Mouse (Mus musculus) liver, postnatal 0 days (tissue): ENCODE results near the gene Aldh1l1.

Source experiments
- CTCF ChIP-seq: sonication (generic); IDR thresholded peaks from 2 replicates; pipeline ENCODE4 v1.5.1; 2016; ENCODE audit warnings: antibody characterized with exemption, low read depth
- EP300 ChIP-seq: IDR thresholded peaks from 2 replicates; pipeline ENCODE4 v1.6.1; 2016; ENCODE audit warnings: antibody characterized with exemption, low read depth, mild to moderate bottlenecking

- TF ChIP-seq CTCF (no peak), EP300 (no peak)
These were observed 118.5 kb downstream of the Aldh1l1 start, which contains the start of gene Slc41a3 for GRCm38 (mm10) chr6:90604533-90605297.
